Mouse (Mus musculus): Measurements from ENCODE around the gene Map4.

The Map4 gene

GRCm38 (mm10) chr9:109931257-109932171, at the start of gene Map4:
TSS of gene Map4 (plus strand) at chr9:109931460.
- peak; percentile 87 for DNase-seq (ENCODE audit: low spot score)

DNA sequence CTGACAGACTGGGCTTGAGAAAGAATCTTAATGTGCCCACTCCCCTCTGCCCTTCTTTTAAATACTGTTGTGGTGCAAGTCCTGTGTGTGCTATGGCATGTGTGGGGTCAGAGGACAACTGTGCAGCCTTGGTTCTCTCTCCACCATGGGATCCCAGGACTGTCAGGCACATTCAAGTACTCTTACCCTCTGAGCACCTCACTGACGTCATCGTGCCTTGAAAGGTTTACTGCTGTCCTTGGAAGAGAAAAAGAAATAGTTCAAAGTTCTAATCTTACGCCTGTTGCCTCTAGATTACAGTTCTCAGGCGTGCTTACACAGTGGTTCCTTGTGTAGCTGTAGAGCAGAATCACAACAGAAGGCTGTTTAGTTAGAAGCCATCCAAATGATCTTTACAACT, 45.0 kb upstream of the Map4 start:
- DNase-seq (ENCODE audit: low spot score): no peak

- DNase-seq (ENCODE audit: low spot score): no peak
Measured at GRCm38 (mm10) chr9:109887321-109887720, 43.9 kb upstream of the Map4 start.

DNA sequence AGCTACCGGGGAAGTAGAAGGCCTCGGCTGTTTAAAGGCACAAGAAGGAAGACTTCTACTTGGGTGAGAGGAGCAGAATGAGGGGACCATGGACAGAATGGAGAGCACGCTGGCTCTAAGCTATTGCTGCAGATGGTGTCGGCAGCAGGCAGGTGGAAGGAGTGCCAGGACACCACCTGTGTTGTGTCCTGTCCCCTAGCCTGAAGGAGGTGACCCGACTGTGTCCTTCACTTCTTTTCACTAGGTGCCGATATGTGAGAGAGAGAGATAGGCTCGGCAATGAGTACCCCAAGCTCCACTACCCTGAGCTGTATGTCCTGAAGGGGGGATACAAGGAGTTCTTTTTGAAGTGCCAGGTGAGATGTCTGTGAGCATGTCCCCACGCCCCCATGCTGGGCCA, 39.8 kb upstream of the Map4 start:
- no peak for DNase-seq (ENCODE audit: low spot score)

DNA sequence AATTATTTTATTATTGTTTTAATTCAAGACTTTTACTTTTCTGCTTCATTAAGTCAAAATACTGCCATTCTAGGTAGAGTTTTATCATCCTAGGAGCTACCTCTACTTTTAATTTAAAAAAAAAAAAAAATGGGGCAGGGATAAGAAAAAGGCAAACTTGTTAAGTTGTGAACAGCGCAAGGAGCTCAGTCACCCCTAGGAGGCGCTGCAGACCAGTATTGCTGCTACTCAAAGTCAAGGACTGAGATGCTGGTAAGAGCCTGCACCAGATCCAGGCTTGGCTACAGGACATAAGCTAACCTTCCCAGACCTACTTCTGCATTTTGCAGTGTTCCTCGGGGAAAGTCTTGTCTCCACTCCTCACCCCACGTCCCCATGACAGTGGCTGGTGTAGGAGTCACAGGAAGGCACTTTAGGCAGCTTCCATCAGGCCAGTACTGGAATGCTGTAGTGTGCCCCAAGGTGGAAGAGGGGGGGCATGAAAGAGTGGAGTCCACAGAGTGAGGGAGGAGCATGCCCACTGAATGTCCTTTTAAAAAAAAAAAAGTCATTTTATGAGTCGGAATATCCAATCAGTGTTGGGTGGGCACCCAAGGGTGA, 38.5 kb upstream of the Map4 start:
- peak; percentile 70 for DNase-seq (ENCODE audit: low spot score)

GRCm38 (mm10) chr9:109894413-109895090, 36.7 kb upstream of the Map4 start:
- DNase-seq (ENCODE audit: low spot score): no peak

- DNase-seq (ENCODE audit: low spot score): no peak
Measured at GRCm38 (mm10) chr9:109895593-109895992, 35.7 kb upstream of the Map4 start.

DNA sequence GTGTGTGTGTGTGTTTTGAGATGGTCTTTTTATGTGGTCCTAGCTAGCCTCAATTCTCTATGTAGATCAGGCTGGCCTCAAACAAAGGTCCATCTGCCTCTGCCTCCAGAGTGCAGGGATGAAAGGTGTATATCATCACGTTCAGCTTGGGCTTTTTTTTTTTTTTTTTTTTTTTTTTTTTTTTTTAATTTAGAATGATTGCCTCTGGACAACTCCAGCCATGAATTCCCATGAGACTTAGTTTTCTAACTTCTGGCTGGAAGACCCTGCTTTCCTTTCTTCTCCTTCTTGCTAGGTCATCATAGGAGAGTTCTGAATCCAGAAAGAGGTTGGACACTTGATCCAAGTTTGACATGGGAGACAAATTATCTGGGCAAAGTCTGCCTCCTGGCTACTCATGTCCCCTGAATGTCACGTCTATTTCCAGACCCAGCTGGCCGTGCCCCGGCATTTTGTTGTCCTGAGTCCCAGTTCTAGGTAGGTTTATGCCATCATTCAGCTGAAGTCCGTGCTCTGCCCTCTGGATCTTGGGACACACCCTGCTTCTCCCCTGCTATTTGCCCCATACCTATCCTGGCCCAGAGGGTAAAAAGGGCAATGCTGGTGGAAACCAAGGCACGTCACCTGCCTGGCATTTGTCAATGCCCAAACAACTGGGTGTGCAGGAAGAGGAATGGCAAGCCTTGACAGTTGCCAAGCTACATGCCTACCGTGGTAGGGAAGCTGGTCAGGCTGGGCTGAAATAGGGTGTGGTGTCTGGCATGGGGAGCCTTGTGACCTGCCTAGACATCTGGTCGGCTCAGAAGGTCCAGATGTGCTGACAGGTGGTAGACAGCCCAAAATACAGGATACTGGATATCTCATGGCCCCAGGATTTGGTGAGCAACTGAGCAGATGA, 34.8 kb upstream of the Map4 start:
- no peak for DNase-seq (ENCODE audit: low spot score)

GRCm38 (mm10) chr9:109898027-109898426, 33.2 kb upstream of the Map4 start:
- no peak for DNase-seq (ENCODE audit: low spot score)

DNA sequence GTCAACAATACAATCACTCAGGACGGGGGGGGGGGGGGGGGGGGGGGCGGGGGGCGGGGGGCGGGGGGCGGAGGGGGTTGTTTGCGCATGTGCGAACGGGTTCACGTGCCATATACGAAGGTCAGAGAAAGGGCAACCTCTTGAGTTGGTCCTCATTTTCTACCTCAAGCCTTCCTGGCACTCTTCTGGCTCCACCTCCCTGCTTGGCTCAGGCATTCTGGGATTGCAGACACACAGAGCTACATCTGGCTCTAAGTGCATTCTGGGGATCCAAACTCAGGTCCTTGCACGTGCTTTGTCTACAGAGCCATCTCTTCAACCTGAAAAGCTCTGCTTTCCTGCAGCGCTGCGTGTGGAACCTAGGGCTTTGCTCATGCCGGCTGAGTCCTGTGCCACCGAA, 31.9 kb upstream of the Map4 start:
- DNase-seq (ENCODE audit: low spot score): no peak

- no peak for DNase-seq (ENCODE audit: low spot score)
Measured at GRCm38 (mm10) chr9:109899774-109900173, 31.5 kb upstream of the Map4 start.

DNA sequence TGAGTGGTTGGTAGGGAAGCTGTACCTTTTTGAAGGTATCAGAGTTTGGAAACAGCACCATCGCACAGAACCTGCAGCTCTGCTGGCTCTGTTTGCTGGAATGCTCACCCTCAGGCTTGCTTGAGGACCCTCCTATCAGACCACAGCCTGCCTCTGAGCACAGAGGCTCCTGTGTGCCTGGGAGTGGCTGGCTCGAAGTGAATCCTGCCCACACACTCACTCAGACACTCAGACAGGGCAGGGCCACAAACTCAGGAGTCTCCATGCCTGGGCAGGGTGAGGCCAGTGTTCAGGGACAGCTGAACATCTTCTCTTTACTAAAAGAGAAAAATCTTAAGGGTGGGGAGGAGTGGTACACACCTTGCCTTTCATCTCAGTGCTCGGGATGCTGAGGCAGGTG, 30.7 kb upstream of the Map4 start:
- DNase-seq (ENCODE audit: low spot score): no peak

GRCm38 (mm10) chr9:109902246-109902645, 29.0 kb upstream of the Map4 start:
- no peak for DNase-seq (ENCODE audit: low spot score)

GRCm38 (mm10) chr9:109902740-109903139, 28.5 kb upstream of the Map4 start:
- no peak for DNase-seq (ENCODE audit: low spot score)

- no peak for DNase-seq (ENCODE audit: low spot score)
Measured at GRCm38 (mm10) chr9:109907300-109907699, 24.0 kb upstream of the Map4 start.

DNA sequence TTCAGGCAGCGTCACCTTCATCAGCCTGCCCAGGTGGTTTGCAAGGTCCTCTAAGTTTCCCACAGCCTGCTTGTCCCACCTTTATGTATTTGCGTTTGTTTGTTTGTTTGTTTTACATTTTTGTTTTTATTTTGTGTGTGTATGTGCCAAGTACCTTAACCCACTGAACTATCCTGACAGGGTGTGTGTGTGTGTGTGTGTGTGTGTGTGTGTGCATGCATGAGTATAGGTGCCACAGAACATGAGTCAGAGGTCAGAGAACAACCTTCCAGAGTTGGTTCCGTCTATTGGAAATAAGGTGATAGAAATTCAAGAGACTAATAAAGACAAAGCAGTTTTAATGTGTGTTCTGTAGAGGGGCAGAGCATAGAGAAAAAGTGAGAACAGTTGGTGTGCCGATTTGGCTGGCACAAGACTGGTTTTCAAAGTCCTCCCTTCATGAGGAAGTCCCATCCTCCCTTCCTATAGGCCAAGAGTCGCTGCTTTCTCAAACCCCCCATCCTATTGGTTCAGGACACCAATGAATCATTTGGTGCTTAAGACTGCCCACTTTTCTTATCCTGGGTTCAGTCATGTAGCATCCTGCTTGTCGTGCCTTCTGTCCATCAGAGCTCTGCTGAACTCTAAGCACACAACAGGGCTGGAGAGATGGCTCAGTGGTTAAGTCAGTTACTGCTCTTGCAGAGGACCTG, 23.3 kb upstream of the Map4 start:
- DNase-seq (ENCODE audit: low spot score): no peak

DNA sequence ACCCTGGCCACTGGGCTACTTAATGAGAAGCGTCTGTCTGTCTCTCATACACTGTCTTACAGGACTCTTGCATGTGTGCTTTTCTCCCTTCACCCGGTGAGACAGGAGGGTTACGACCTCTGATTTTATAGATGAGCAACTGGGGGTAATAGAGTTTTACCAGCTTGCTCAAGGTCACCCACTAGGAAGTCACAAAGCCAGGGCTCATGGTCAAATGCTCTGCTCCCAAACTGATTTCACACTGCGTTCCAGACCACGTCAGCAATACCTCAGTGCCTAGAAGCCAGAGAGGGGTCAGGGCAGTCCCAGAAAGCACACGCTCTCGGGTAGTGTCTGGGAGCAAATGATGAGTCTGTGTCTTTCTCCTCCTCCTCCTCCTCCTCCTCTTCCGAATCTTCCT, 22.2 kb upstream of the Map4 start:
- no peak for DNase-seq (ENCODE audit: low spot score)

- DNase-seq (ENCODE audit: low spot score): no peak
Measured at GRCm38 (mm10) chr9:109909926-109910325, 21.3 kb upstream of the Map4 start.

- no peak for DNase-seq (ENCODE audit: low spot score)
Measured at GRCm38 (mm10) chr9:109911779-109912178, 19.5 kb upstream of the Map4 start.

DNA sequence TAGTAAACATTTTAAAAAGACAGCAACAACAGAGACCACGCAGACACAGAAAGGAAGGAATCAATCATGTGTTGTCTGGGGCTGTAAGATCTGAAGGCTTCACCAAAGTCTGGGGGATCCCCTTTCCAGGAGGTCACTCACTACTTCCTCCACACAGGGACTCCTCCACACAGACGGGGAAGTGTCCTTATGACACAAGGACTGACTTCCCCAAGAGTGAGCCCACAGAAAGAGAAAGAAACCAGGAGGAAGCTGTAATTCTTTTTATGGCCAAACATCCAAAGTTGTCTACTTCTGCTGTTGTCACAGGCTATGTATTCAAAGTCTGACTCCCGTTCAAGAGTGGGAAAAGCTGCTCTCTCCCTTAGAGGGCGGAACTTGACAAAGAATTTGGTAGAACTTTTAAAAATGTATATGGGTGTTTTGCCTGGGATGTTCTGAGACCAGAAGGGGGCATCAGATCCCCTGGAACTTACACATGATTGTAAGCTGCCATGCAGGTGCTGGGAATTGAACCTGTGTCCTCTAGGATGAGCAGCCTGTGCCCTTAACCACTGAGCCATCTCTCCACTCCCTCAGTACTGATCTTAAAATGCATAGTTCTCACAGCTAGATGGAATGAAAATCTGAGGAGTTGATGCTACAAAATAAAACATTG, 16.9 kb upstream of the Map4 start:
- no peak for DNase-seq (ENCODE audit: low spot score)

DNA sequence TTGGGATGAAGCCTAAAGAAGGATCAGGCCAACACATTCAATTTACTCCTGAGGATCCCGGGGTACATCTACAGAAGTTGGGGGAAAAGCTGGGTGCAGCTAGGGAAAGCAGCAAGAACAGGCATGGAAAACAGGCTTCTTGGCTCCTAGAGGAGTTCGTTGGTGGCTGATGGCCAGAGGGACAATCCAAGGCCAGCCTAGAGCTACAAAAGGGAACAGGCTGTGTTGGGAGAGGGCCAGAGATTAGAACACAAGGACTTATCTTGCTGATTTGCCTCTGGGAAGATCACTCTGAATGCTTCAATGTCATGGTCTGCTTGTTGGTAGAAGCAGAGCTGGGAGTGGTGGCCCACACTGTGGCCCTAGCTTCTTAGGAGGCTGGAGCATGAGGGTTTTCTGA, 13.3 kb upstream of the Map4 start:
- DNase-seq (ENCODE audit: low spot score): no peak

Data from c-Kit-positive CD71-positive TER-119-positive erythroid progenitor cells, embryonic 14.5 days (primary cell).